Mouse (Mus musculus): ENCODE measurements at regions not wholly inside any gene's neighbourhood (a gene's known extent, or its start where the extent isn't known, plus 50 kb on each side); places are given as distances from the start of the nearest gene placed in this dataset.

DNA sequence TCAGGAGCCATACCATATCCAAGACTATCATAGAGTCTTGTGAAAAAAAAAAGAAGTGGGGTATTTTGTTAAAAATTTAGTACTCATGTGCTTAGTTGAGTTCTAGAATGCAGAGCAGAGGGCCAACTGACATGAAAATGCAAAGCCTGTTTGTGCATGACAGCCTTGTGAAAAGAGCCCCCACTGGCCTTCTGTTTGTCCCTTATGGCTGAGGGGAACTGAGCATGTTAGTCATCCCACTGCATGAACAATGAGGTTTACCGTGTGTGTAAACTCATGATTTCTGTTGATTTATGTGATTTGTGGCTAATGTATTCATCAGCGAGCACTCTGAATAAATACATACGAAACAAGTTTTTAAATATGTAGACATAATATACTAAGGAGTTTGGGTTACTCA, 266.1 kb upstream of the Nox3 start:
- DNase-seq (ENCODE audit: low spot score in 2 of 2): no peak

- no peak for DNase-seq (ENCODE audit: low spot score in 2 of 2)
Measured at GRCm38 (mm10) chr17:3946540-3946939, 250.5 kb upstream of the Nox3 start.

DNA sequence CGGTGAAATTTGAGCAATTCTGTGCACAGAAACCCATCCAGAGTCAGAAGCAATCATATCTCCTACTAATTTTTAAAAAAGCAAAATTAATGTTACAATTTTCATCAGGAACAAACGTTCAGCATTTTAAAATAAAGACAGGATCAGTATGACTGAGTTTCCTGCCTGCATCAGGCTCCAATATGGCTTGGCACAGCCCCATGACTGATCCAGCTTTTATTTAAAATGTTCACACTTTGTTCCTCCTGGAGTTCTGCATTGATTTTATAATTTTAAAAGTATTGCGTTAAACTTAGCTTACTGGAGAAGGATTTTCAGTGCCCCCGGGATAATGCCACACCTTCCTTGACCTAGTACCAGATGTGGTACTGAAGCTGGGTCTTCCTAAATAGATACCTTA, 240.3 kb upstream of the Nox3 start:
- DNase-seq (ENCODE audit: low spot score in 2 of 2): no peak

DNA sequence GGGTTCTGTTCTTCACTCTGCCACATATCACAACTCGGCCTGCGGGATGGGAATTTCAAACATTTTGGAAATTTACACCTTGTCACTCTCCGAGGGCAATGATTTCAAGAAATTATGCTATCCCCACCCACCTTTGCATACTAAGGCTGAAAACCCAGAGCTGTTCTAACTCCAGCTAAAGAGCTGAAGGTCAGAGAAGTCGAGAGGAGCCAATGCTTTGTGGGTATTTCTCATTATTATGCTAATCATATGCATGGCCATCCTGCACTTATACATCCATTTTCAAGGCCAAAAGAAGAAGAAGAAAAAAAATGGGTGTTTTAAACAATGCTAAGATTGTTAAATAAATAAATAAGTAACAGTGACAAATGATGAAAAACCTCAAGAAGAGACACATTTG, 237.1 kb upstream of the Nox3 start:
- no peak for DNase-seq (ENCODE audit: low spot score in 2 of 2)

GRCm38 (mm10) chr17:3932071-3932470, 236.0 kb upstream of the Nox3 start:
- peak in 1 of 2 experiments; percentile 8 for DNase-seq (ENCODE audit: low spot score in 2 of 2)

- no peak for DNase-seq (ENCODE audit: low spot score in 2 of 2)
Measured at GRCm38 (mm10) chr17:3927106-3927505, 231.0 kb upstream of the Nox3 start.

GRCm38 (mm10) chr17:3920282-3920681, 224.2 kb upstream of the Nox3 start:
- DNase-seq (ENCODE audit: low spot score in 2 of 2): no peak

DNA sequence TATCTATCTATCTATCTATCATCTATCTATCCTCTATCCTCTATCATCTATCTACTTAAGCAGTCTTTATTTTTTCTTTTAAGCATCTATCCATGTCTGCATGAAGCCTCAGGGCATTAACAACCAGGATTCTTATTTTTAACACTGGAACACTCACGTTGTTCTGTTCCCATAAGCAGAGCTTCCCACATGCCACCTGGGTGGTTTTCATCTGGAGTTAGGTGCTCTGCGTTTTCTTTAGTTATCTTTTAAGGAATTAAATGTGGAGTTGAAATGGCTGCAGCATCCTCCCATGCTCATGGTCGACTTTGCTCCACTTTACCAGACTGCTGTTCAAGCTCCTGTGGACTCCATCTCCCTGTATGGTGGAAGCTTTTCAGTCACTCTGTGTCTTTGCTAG, 196.8 kb upstream of the Nox3 start:
- no peak for DNase-seq (ENCODE audit: low spot score in 2 of 2)

DNA sequence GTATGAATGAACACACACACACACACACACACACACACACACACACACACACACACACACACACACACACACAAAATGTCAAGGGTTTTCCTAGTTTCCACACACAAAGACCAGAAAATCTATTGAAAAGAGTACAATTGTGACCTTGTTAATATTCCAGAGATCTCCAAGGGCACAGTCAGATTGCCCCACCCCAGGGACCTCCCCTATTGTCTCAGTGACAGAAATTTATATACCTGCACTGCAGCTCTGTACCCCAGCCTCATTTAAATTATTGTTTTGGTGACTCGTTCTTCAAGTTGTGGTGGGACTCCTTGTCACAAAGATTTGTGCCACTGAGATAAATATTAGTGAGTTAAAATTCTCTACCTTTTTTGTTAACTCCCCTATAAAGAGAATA, 187.1 kb upstream of the Nox3 start:
- DNase-seq (ENCODE audit: low spot score in 2 of 2): no peak

GRCm38 (mm10) chr17:3879075-3879474, 183.0 kb upstream of the Nox3 start:
- DNase-seq (ENCODE audit: low spot score in 2 of 2): no peak

GRCm38 (mm10) chr17:3869459-3870194, 173.6 kb upstream of the Nox3 start:
- DNase-seq (ENCODE audit: low spot score in 2 of 2): no peak

DNA sequence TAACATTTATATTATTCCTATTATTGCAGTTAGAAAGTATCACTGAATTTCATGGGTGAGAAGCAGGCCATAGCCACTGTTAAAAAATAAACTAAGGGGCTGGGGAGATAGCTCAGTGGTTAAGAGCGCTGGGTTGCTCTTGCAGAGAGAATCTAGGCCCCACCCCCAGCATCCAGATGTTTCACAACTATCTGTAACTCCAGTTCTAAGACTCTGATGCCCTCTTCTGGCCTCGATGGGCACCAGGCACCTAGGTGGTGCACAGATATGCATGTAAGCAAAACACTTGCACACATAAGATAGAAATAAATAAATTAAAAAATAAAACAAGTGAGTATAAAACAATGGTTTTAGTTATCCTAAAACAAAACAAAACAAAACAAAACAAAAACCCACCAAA, 166.3 kb upstream of the Nox3 start:
- peak in 1 of 2 experiments; percentile 2 for DNase-seq (ENCODE audit: low spot score in 2 of 2)

DNA sequence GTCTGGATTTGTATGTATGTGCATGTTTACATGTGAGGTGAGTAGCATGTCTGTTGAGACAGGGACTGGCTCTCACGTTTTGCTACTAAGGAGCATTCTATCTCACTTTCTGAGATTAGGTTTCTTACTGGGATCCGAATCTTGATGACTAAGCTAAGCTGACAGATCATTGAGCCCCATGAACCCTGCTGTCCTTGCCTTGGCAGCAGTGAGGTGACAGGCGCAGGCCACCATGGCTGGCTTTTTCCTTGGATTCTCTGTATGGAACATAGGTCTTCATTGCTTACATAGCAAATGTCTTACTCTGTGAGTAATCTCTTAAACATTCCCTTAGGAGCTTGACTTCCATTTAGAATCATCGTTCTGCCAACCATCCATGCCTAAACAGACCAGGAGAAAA, 140.3 kb upstream of the Nox3 start:
- peak in 1 of 2 experiments; percentile 16 for DNase-seq (ENCODE audit: low spot score in 2 of 2)

DNA sequence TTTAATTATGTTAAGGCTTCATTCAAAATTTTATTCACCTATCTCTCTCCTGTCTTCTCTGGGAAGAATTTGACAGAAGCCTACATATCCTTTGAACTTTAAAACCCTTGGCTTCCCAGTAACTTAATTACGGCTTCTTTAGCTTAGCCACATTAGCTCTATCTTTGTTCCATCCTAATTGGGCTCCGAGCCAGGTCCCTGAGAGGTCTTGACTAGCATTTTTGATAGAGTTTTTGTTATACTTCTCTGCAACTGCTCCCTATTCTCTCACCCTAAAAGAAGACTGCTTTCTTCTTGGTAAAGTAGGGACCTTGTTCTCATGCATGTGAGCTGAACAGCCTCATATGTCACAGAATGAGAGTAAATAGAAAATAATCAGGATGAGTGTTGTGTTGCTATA, 115.1 kb upstream of the Nox3 start:
- DNase-seq (ENCODE audit: low spot score in 2 of 2): no peak

DNA sequence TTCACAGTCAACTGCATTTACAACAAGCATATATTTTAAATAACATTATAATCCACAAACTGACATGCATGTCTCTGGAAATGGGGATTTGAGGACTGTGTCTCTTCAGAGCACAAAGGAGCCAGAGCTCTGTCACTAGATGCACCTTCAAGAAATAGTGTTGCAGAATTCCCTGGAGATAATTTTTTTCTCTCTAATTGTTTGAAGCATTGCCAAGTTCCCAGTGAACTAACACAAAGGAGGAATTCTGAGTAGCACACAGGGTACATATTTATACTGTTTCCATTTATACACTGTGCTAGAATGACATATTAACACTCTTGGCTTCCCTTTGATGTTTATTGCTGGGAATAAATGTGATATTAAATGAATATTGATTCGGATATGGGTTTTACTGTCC, 107.4 kb upstream of the Nox3 start:
- no peak for DNase-seq (ENCODE audit: low spot score in 2 of 2)

- DNase-seq (ENCODE audit: low spot score in 2 of 2): peak in 1 of 2 experiments; percentile 25
Measured at GRCm38 (mm10) chr17:3792597-3792996, 96.5 kb upstream of the Nox3 start.

DNA sequence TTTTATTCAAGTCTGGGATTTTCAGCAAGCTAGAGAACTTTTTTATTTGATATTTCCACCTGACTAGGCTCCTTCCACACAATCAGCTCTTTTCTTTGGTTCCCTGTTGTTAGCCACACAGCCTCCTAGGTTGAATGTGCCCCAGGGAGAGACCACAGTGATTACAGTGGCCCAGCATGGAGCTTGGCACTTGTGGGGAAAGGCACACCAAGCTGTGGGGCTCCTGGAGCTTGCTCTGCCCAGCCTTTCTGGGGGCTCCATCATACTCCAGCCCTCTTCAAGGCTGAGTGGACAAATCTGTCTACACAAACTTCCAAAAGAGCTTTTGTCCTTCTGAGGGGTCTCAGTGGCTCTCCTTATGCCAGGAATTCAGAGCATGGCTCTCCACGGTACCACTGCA, 86.1 kb upstream of the Nox3 start:
- no peak for DNase-seq (ENCODE audit: low spot score in 2 of 2)

DNA sequence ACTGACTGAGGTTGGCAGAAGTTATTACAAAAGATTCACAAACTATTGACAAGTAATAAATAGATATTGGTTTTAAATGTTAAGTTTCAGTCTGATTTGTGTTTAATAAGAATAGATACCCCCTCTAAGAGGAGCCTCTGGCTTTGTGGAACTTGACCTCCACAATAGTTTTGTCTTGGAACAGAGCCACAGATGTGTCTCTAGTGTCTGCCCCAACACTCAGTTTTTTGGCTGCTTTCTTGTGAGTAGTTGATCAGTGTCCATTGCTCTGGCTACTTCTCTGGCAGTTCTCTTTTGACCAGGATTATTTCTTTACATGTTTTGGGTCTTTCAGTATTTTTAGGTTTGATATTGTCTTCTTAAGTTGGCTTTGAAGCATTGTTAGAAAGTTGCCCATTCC, 81.6 kb upstream of the Nox3 start:
- DNase-seq (ENCODE audit: low spot score in 2 of 2): no peak

DNA sequence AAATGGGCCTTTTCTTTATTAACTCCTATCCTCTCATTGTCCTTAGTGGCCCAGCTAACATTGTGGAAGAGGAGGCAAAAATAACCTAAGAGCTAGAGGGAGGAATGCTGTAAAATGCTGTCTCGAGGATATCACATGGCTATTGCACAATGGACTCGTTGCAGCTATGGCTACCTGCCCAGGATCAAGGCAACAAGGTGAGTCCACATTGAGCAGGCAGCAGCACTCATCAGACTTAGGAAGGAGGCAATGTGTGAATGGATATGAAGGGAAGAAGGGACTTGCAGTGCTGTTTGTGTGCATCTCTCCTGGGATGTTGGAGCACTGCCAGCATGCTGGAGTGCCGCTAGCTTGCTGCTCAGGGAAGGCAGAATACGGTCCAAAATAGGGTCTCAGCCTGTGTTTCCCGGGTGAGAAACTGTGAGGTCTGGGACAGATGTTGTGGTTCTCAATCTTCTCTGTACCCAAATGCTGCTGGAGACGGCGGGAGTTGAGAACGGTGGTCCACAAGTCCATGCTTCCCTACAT, 51.8 kb upstream of the Nox3 start:
- DNase-seq (ENCODE audit: low spot score in 2 of 2): peak in 1 of 2 experiments; percentile 26

All from cerebellum, postnatal 4 days (tissue).